Mouse (Mus musculus) megakaryocyte progenitor cell, adult 5-6 weeks (primary cell): ENCODE measurements around the gene Alox5ap. TPM values are rescaled to one million over a fixed set of nuclear protein-coding genes. Genes with fewer than 3 reads are reported as not detected.

Source experiments
- total RNA-seq, 2 experiments: library from RNA; stranded (forward) in 1 of 2; stranded (reverse) in 1 of 2; fragments of 157-497, 149-512 nt in 1 of 2; fragments of 200-1000 nt in 1 of 2; gene quantifications; 2 replicates each; pipeline versions ENCODE4 v1.2.3 to v1.2.4; 2015 to 2017

The Alox5ap gene
- total RNA-seq, 2 experiments from 2014 or later: 426 to 453 TPM

Other genes starting within 250 kb of the Alox5ap start
- gene Uspl1, start 80.4 kb upstream of the Alox5ap start, total RNA-seq (2015): 29.8 and 39.2 TPM in 2 replicates
- gene Uspl1, start 80.4 kb upstream of the Alox5ap start, total RNA-seq (2017): 36.5 and 40.8 TPM in 2 replicates
- 1,237 and 1,239 TPM in 2 replicates for gene Hmgb1, start 80.3 kb upstream of the Alox5ap start, total RNA-seq (2015)
- gene Hmgb1, start 80.3 kb upstream of the Alox5ap start, total RNA-seq (2017): 1,041 and 1,075 TPM in 2 replicates
- 0.07 TPM in 1 of 2 replicates, not detected in the other for gene Medag, start 147.0 kb downstream of the Alox5ap start, total RNA-seq (2015)
- not detected in 2 replicates for gene Medag, start 147.0 kb downstream of the Alox5ap start, total RNA-seq (2017)
- not detected in 2 replicates for gene Tex26, start 174.9 kb downstream of the Alox5ap start, total RNA-seq (2015)
- gene Tex26, start 174.9 kb downstream of the Alox5ap start, total RNA-seq (2017): not detected in 2 replicates